Mouse (Mus musculus) stomach, embryonic 16.5 days (tissue): Measurements from ENCODE around the gene Rsrc2. TPM values are rescaled to one million over a fixed set of nuclear protein-coding genes. Genes with fewer than 3 reads are reported as not detected.
A peak's percentile ranks its signal among the peaks of the same experiment; 100 is the strongest.

Experiments
- ATAC-seq: fragments of 200-750 bp; cut with Nextera tagmentation; 2 replicates; pipeline ENCODE4 v1.8.0; 2017; ENCODE audit warnings: moderate number of reproducible peaks, moderate TSS enrichment; ENCODE audit not compliant: insufficient read depth, low FRiP score
- H3K27ac ChIP-seq: fragments of 300-500 bp; sonication (generic); 2 replicates; pipeline ENCODE4 v1.5.1; 2014; ENCODE audit warnings: low read length
- H3K27me3 ChIP-seq: fragments of 300-500 bp; sonication (generic); 2 replicates; pipeline ENCODE4 v1.6.1; 2014; ENCODE audit warnings: low read length, control low read depth, mixed read lengths; ENCODE audit not compliant: control insufficient read depth, insufficient read depth
- H3K36me3 ChIP-seq: fragments of 300-500 bp; sonication (generic); 2 replicates; pipeline ENCODE4 v1.6.1; 2014; ENCODE audit warnings: low read length; ENCODE audit not compliant: control insufficient read depth, insufficient read depth
- H3K4me1 ChIP-seq: fragments of 300-500 bp; sonication (generic); 2 replicates; pipeline ENCODE4 v1.6.1; 2014; ENCODE audit warnings: low read length, control low read depth, mixed read lengths; ENCODE audit not compliant: control insufficient read depth, insufficient read depth
- H3K4me2 ChIP-seq: fragments of 300-500 bp; sonication (generic); 2 replicates; pipeline ENCODE4 v1.6.1; 2014; ENCODE audit warnings: low read depth, low read length, mixed read lengths
- H3K4me3 ChIP-seq: fragments of 300-500 bp; sonication (generic); replicated peaks from 2 replicates; pipeline ENCODE4 v1.5.1; 2014; ENCODE audit warnings: mild to moderate bottlenecking, low read length
- H3K9ac ChIP-seq: fragments of 300-500 bp; sonication (generic); 2 replicates; pipeline ENCODE4 v1.6.1; 2014; ENCODE audit warnings: low read length
- H3K9me3 ChIP-seq: fragments of 300-500 bp; sonication (generic); replicated peaks from 2 replicates; pipeline ENCODE4 v1.6.1; 2016; ENCODE audit warnings: low read length, control low read depth; ENCODE audit not compliant: control insufficient read depth
- WGBS: fragments of 180-500 bp; shearing (Covaris S2); extraction: QIAGEN DNeasy Blood & Tissue Kit; methylation state at CpG from one replicate; pipeline ENCODE4 v1.1.7; 2014; 5-methylcytosine and 5-hydroxymethylcytosine counted together
- polyA plus RNA-seq: library from polyadenylated mRNA; unstranded; fragments of >200 nt; fragmentation: Nextera tagmentation; extraction: Ambion mirVana; gene quantifications from 2 replicates; pipeline ENCODE4 v1.2.1, GENCODE M21; 2015

Rsrc2 gene
- polyA plus RNA-seq, 1 experiment from 2014 or later, result 105 TPM

DNA sequence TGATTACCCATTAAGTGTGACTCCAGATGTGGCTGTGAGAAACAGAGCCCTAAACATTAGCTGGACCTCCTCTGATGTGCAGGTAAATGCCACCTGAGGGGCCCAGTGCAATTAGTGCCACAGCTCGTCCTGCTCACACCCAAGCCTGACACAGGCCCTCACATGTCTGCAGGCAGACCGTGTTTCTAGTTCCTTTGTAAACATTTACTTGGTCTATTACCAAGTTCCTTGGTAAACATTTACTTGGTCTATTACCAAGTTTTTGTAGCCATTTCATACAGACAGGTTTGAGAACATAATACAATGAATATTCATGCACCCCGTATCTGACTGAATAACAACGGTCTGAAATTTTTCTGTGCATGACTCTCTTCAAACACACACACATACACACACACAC lies 39.6 kb downstream of the Rsrc2 start:
- H3K9ac ChIP-seq, result no peak overlapping the region
- H3K4me2 ChIP-seq, result no peak overlapping the region
- 50% methylated on average over 4 of the region's 4 CpGs for WGBS
- peaks cover 50% of the 10 kb centered on the region for H3K36me3 ChIP-seq
- no peaks in the 10 kb centered on the region for H3K9me3 ChIP-seq
- 0 out of 2 replicates have a peak, but pooled peaks cover 6% of the 10 kb centered on the region for H3K4me1 ChIP-seq
- peak; percentile 60 for ATAC-seq
- H3K4me3 ChIP-seq, result no peak overlapping the region
- no peaks in the 10 kb centered on the region for H3K27me3 ChIP-seq
- no peak overlapping the region for H3K27ac ChIP-seq

DNA sequence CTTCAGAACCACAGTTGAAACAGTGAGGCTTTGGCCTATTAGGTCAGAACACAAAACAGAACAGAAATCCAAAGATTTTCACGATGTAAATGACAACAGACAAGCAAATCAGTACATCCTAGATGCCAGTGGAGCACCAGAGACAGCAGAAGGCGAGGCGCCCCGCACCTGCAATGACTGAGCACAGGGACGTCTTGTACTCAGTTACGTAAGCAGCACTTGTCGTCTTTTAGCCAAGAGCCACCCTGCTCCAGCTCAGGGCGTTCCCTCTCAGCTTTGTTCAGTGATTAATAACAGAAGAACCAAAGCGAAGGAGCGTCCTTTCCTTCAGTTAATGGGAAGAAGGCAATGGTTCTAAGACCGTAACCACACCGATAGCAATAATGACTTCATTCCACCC lies 40.6 kb downstream of the Rsrc2 start:
- Histone ChIP-seq H3K4me2 (no peak overlapping the region), H3K9me3 (no peaks in the 10 kb centered on the region), H3K4me1 (0 out of 2 replicates have a peak, but pooled peaks cover 6% of the 10 kb centered on the region), H3K4me3 (no peak overlapping the region), H3K9ac (no peak overlapping the region), H3K27ac (no peak overlapping the region; the same call in 1 of the 2 replicates), H3K36me3 (peaks cover 46% of the 10 kb centered on the region), H3K27me3 (no peaks in the 10 kb centered on the region)
- 81% methylated on average over 12 of the region's 12 CpGs for WGBS
- no peak for ATAC-seq

DNA sequence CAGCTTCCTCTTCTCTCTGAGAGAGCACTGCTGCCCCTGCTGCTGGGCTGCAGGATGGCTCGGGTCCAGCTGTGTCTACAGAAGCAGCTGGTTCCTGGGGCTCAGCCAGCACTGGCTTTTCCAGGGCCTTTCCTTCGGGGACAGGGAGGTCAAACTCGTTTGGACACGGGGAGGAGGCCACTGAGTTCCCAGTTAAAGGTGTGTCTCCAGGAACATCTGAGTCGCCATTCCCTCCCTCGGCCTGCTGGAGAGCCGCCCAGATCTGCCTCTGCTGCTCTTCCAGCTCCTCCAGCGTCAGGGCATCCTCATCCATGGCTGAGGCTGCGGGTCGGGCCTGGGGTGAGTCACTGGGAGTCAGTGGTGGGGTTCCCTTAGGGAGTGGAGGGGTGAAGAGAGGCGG lies 48.6 kb downstream of the Rsrc2 start:
- H3K9me3 ChIP-seq, result no peaks in the 10 kb centered on the region
- no peak overlapping the region for H3K4me2 ChIP-seq
- WGBS, result 46% methylated on average over 11 of the region's 11 CpGs
- H3K27ac ChIP-seq, result peak overlapping the region; percentile 39; the same call in 1 of the 2 replicates
- H3K4me1 ChIP-seq, result peaks cover 10% of the 10 kb centered on the region
- H3K36me3 ChIP-seq, result peaks cover 33% of the 10 kb centered on the region
- no peak for ATAC-seq
- no peaks in the 10 kb centered on the region for H3K27me3 ChIP-seq
- no peak overlapping the region for H3K9ac ChIP-seq
- no peak overlapping the region for H3K4me3 ChIP-seq

DNA sequence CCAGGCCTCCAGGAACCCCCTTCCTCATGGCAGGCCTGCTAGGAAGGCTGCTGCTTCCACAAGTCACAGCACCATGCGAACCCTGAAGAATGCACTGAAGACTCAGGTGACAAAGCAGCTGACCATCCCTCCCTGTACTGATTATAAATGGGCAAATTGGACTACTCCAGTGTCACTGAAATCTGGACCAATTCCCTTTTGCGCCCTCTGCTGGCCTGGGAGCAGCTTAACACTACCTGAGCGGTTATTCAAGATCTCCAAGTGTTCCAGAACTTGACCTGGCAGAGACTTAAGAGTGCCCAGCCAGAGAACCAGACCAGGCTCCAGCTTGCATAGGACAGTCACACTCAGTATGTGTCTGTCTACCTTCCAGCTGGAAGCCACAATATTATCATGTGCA lies 50.0 kb downstream of the Rsrc2 start:
- H3K4me2 ChIP-seq, result no peak overlapping the region
- no peak overlapping the region for H3K27ac ChIP-seq
- 23% methylated on average over 3 of the region's 3 CpGs for WGBS
- no peaks in the 10 kb centered on the region for H3K27me3 ChIP-seq
- no peaks in the 10 kb centered on the region for H3K9me3 ChIP-seq
- peak; percentile 36; the same call in 1 of the 2 replicates for ATAC-seq
- peaks cover 28% of the 10 kb centered on the region for H3K36me3 ChIP-seq
- peaks cover 10% of the 10 kb centered on the region for H3K4me1 ChIP-seq
- no peak overlapping the region for H3K9ac ChIP-seq
- H3K4me3 ChIP-seq, result no peak overlapping the region

DNA sequence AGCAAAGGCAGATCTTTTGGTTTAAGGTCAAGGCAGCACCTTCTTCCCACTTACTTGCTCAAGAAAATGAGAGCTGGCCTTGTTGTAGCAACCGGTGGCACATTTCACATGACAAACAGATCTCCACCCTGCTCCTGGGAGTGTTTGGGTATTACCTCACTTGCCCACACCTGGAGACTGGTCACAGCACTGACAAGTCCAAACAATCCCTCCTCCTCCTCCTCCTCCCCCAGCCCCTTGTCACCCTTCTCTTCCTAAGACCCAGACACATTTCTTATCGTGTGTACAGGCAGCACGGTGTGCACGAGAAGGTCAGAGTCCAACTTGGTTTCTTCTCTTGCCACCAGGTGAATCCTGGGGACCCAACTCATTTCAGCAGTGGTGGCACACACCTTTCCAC lies 52.3 kb downstream of the Rsrc2 start:
- Histone ChIP-seq H3K4me1 (peaks cover 10% of the 10 kb centered on the region), H3K27me3 (no peaks in the 10 kb centered on the region), H3K4me3 (no peak overlapping the region), H3K9me3 (no peaks in the 10 kb centered on the region), H3K36me3 (peaks cover 11% of the 10 kb centered on the region), H3K27ac (peak overlapping the region; percentile 80), H3K4me2 (no peak overlapping the region), H3K9ac (no peak overlapping the region)
- WGBS, result 46% methylated on average over 4 of the region's 4 CpGs
- peak; percentile 81; the same call in 1 of the 2 replicates for ATAC-seq

DNA sequence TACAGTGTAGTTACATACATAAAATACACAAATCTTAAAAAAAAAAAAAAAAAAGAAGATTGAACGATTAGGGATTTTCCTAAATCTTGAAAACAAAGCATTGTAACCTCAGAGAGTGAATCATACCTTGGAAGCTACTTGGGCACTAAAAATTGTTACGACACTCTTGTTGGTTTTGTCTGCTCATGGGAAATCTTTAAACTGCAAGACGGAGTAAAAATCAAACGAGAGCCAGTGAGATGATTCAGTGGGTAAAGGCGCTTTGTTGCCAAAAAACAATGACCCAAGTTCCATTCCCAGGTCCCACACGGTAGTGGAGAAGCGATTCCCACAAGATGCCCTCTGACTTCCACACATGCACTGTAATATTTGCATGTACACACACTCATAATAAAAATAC lies 53.0 kb downstream of the Rsrc2 start:
- Histone ChIP-seq H3K9me3 (no peaks in the 10 kb centered on the region), H3K27ac (peak overlapping the region; percentile 80), H3K9ac (no peak overlapping the region), H3K36me3 (0 out of 2 replicates have a peak, but pooled peaks cover 8% of the 10 kb centered on the region), H3K27me3 (no peaks in the 10 kb centered on the region), H3K4me3 (no peak overlapping the region), H3K4me1 (peaks cover 9% of the 10 kb centered on the region), H3K4me2 (no peak overlapping the region)
- no peak for ATAC-seq
- 72% methylated on average over 7 of the region's 7 CpGs for WGBS

DNA sequence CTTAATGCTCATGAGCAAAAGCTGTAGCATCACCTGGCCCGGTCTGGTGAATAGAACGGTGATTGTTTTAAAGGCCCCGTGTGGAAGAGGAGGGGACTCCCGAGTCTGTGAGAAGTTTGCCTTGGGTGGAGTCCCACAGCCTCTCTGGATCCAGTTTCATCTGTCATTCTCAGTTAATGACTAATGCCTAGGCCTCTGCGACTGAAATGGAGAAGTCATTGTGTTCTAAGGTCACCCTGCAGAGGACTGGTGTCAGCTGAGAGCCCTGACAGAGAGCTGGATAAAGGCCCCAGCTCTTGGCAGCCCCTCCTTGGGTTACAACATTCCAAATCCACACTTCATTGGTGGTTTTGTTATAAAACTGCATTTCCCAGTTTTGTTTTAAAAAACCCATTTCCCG lies 54.7 kb downstream of the Rsrc2 start:
- Histone ChIP-seq H3K4me2 (no peak overlapping the region), H3K4me1 (no peaks in the 10 kb centered on the region), H3K4me3 (no peak overlapping the region), H3K9ac (no peak overlapping the region), H3K27me3 (no peaks in the 10 kb centered on the region), H3K36me3 (no peaks in the 10 kb centered on the region), H3K27ac (peak overlapping the region; percentile 58; the same call in 1 of the 2 replicates), H3K9me3 (no peaks in the 10 kb centered on the region)
- ATAC-seq, result peak; percentile 67; the same call in 1 of the 2 replicates
- WGBS, result 37% methylated on average over 6 of the region's 6 CpGs

DNA sequence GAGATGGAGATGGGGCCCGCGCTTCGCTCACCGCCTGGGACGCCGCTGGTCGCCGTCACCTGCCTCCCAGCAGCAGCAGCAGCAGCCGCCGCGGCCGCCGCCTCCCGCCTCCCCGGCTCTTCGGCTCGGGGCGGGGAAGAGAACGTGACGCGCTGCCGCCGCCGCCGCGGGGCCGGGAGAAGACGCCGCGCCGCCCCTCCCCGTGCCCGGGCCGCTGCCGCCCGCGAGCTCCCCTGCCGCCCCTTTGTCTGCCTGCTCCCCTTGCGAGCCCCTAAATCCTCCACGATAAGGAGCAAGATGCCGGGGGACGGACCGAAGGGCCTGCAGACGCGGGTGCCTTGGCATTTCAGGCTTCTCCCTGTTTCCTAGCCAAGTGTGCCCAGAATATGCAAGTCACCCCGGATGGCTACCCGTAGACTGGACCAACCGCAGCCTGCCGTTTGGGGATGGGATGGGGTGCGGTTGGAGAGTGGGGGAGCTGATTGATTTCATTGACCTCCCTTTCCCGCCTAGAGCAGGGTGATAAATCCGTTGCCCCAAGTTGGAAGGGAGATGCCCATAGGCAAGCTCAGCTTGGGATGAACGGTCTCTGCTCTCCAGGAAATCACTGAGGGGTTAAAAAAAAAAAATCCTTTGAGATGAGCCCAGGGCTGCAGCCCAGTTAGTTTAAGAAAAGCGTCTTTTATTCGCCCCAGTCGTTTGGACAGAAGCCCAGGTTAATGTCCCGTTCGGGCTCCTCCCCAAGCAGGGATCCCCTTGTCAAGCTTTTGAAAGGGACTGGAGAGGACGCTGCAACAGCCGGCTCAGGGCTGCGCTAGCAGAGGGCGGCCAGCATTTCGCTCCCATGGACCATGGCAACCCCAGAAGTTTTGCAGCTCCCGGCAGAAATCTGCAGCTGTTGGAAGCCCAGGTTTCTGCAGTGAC lies 64.7 kb downstream of the Rsrc2 start, which contains the start of gene Clip1:
Gene Clip1 (minus strand): TSS at position 398 of the 924 bp plus-strand sequence.
- peak within 1 kb of the TSS; percentile 99 for H3K9ac ChIP-seq
- H3K9me3 ChIP-seq, result no peaks in the 10 kb centered on the region
- no peaks in the 10 kb centered on the region for H3K36me3 ChIP-seq
- H3K27ac ChIP-seq, result peak within 1 kb of the TSS; percentile 92
- peak within 1 kb of the TSS; percentile 93 for H3K4me3 ChIP-seq
- peak within 1 kb of the TSS; percentile 98 for H3K4me2 ChIP-seq
- H3K27me3 ChIP-seq, result no peaks in the 10 kb centered on the region
- peak; percentile 75 for ATAC-seq
- peaks cover 30% of the 10 kb centered on the region for H3K4me1 ChIP-seq
- WGBS, result under 1% methylated on average over 55 of the region's 64 CpGs
